Mouse (Mus musculus): ENCODE results near the gene Pde6g.
A peak's percentile ranks its signal among the peaks of the same experiment; 100 is the strongest.

Gene Pde6g

DNA sequence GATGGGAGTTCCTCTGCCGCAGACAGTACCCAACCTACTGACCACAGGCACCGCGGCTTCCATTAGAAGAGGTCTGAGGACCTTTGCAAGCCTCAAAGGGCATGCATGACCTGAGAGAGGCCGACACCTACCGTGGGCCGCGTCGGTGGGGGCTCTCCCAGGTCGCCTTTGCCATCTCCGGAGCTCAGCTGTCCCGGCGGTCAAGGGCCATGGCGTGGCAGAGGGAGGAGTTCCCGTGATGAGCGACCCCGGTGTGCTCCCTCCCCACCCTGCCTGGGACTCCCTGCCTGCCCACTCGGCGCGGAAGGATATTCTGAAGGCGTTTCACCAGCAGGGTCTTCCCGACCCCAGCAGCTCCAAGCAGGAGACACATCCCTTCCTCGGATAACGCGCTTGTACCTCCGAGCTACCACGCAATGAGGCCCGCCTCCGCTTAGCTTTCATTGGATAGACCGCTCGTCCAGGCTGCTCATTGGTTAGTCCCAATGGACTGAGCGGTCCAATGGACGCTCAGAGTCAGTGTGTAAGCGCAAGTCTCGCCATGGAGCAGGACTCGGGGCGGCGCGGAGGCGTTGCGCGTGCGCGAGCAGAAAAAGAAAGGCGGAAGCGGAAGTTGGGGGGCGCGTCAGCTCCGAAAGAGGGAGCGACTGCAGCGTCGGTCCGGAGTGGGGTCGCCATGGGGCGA, 13.9 kb upstream of the Pde6g start, which contains the start of gene Arl16:
Gene Arl16 (minus strand): TSS at position 557 of the 685 bp plus-strand sequence.
- peak; percentile 96 for DNase-seq (ENCODE audit: low spot score)

DNA sequence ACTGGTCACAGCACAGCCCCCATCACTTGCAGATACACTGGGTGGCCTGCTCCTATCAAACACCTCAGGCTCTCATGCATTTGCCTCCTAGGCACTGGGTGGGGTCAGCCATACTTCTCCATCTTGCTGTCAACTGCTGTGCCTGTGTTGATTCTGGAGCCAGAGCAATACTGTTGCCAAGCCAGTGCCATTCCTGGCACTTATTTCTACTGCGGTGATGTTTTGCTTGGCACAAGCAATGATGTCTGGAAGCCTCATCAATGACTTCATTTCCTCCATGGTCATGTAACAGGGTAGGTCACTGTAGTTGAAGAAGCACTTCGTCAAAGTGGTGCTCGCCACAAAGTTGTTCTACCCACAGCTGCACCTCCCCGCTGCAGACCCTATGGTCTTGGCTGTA, 12.2 kb upstream of the Pde6g start:
- no peak for DNase-seq (ENCODE audit: low spot score)

GRCm38 (mm10) chr11:120464365-120464764, 11.1 kb upstream of the Pde6g start:
- no peak for DNase-seq (ENCODE audit: low spot score)

DNA sequence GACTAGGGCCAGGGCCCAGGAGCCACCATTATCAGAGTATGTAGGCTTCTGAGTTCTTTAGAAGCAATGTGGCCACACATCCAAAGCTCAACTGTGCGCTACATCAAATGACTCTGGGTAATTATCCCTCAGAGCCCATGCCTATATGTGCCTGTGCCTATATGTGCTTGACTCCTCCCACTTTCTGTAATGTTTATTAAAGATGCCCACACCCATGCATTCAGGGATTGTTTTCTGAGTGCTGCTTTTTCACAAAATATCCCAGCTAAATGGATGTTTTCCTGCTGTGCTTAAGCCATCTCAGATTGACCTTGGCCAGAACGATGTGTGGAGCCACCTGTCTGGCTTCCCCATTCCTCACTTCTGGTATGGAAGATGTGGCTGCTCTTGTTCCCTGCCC, 10.2 kb upstream of the Pde6g start:
- DNase-seq (ENCODE audit: low spot score): no peak

DNA sequence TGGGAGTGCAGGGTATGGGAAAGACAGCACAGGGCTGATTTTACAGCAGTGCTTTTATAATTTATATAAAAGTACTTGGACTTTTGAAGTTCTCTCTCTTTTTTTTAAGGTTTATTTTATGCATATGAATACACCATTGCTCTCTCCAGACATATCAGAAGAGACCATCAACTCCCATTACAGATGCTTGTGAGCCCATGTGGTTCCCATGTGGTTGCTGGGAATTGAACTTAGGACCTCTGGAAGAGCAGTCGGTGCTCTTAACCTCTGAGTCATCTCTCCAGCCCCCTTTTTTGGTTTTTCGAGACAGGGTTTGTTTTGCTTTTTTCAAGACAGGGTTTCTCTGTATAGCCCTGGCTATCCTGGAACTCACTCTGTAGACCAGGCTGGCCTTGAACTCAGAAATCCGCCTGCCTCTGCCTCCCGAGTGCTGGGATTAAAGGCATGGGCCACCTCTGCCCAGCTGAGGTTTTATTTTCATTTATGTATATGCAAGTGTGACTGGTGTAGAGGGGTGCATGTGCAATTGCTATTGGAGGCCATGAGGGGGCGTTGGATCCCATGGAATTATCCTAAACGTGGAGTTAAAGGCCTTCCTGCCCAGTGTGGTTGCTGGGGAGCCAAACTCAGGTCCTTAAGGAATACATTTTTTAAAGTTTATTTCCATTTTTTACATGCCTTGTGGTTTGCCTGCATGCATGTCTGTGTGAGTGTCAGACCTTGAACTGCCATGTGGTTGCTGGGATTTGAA, 5.7 kb upstream of the Pde6g start:
- DNase-seq (ENCODE audit: low spot score): no peak

- peak; percentile 78 for DNase-seq (ENCODE audit: low spot score)
These were observed 4.8 kb upstream of the Pde6g start, which contains the start of the genes Oxld1 and Ccdc137 for GRCm38 (mm10) chr11:120457772-120458751. TSS of gene Oxld1 (minus strand) at chr11:120458068. TSS of gene Ccdc137 (plus strand) at chr11:120458115.

DNA sequence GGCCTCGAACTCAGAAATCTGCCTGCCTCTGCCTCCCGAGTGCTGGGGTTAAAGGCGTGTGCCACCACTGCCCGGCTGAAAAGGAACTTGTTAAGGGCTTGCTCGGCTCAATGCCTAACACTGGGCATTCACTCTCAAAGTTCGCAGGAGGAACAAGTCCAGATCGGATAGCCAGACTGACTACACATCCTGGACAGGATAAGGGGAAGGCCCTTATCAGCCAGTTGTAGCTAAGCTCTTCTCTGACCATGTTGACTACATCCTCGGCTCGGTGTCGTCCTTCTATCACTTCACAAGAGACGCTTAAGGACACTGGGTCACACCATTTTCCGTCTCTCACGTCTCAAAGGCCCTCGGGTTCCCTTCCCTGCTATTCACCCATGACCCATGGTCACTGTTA, 4.1 kb upstream of the Pde6g start:
- no peak for DNase-seq (ENCODE audit: low spot score)

DNA sequence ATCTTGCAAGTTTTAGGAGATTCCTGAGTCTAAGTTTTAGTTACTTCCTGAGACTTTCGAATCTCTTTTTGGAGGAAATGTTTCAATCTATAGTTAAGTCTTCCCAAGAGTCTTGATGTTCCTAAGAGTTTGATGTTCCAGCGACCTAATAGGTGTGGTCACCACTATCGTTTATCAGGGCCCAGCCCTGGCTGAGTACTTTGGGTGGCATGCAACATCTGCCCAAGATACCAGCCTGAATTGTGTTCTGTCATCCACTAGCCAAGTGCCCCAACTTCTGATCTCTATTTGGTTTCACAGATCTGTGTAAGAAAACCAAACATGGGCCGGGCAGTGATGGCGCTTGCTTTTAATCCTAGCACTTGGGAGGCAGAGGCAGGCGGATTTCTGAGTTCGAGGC, 2.1 kb upstream of the Pde6g start:
- no peak for DNase-seq (ENCODE audit: low spot score)

DNA sequence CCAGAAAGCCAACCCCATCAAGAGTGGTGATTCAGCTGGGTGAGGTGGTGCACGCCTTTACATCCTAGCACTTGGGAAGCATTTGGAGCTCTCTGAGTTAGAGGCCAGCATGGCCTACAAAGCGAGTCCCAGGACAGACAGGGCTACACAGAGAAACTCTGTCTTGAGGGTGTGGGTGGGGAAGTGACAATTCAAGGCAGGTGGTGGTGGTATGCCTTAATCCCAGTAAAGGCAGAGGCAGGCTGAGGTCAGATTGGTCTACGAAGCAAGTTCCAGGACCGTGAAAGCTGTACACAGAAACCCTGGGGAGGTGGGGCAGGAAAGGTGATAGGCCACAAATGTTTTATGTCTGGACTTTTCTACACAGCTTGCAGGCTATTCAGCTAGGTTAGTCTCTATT, 1.7 kb upstream of the Pde6g start:
- no peak for DNase-seq (ENCODE audit: low spot score)

- DNase-seq (ENCODE audit: low spot score): no peak
These were observed 1.1 kb downstream of the Pde6g start for GRCm38 (mm10) chr11:120452246-120452645.

GRCm38 (mm10) chr11:120447179-120447578, 6.1 kb downstream of the Pde6g start:
- DNase-seq (ENCODE audit: low spot score): no peak

DNA sequence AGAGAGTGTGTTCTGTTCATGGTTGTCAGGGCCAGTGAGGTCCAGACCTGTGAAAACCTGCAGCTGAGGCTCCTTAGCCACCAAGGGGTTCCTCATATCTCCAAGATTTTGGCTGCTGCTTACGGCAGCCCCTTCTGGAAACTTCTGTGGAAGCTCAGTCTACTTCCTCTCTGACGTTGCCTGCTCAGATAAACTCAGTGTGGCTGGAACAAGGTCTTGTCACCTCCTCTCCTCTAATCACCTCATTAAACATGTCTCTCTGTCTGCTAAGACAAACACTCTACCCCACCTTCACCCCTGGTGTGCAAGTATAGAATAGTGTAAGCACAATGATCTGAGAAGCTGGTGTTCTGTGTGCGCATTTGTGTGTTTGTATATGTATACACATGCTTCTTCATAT, 7.8 kb downstream of the Pde6g start:
- no peak for DNase-seq (ENCODE audit: low spot score)

DNA sequence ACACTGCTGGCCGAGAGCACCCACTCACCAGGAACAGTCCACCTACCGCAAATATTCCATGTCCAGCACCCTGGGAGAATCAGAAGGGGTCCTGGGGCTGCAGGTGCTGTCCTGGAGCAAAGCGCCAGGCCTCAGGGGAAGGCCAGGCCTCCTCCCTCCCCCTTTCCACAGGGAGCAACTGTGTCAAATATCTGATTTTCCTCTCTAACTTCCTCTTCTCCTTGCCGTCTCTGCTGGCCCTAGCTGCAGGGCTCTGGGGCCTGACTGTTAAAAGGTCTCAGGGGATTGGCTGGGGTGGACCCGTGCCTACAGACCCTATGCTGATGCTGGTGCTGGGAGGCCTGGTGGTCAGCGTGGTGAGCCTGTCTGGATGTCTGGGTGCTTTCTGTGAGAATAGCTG, 9.2 kb downstream of the Pde6g start:
- DNase-seq (ENCODE audit: low spot score): no peak

- no peak for DNase-seq (ENCODE audit: low spot score)
These were observed 10.5 kb downstream of the Pde6g start for GRCm38 (mm10) chr11:120442765-120443280.

- no peak for DNase-seq (ENCODE audit: low spot score)
These were observed 11.0 kb downstream of the Pde6g start, which contains the start of gene Tspan10 for GRCm38 (mm10) chr11:120442344-120442743. TSS of gene Tspan10 (plus strand) at chr11:120442644.

- DNase-seq (ENCODE audit: low spot score): no peak
These were observed 15.4 kb downstream of the Pde6g start for GRCm38 (mm10) chr11:120437857-120438385.

DNA sequence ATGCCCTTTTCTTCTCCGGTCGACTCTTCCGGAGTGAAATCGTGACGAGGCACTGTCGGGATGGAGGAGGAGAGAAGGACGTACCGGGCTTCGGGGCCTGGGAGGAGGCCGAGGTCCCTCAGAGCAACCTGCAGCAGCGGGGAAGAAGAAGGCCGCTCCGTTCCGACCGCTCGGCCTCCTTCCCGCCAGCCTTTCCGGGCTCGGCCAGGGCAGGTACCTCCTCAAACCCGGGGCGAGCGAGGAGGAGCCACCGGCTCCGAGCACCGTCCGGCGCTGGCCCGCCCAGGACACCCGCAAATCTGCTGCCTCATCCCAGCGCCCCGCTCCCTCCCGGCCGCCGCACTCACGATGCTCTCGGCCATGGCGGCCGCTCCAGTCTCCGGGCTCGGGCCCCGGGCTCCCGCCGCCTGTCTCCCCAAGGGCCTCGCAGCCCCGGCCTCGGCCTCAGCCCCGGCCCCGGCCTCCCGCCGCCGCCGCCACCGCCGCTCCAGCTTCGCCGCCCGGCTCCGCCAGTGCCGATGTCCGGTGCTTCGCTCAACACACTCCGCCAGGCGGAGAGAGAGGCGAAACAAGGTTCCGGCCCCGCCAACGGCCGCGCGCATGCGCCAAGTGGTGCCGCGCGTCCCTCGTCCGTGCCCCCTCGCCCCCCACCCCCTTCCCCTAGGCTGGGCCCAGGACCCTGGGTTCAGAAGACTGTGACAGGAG, 16.0 kb downstream of the Pde6g start, which contains the start of gene Nploc4:
Gene Nploc4 (minus strand): TSS at position 557 of the 705 bp plus-strand sequence.
- DNase-seq (ENCODE audit: low spot score): peak; percentile 90

- no peak for DNase-seq (ENCODE audit: low spot score)
These were observed 26.6 kb downstream of the Pde6g start for GRCm38 (mm10) chr11:120426727-120427126.

- peak; percentile 24 for DNase-seq (ENCODE audit: low spot score)
These were observed 29.6 kb downstream of the Pde6g start for GRCm38 (mm10) chr11:120423569-120424295.
